Mouse (Mus musculus) bone marrow macrophage, adult 2 months (primary cell): ENCODE results near the gene Nlrp10.

Experiments used
- CTCF ChIP-seq: IDR thresholded peaks from 2 replicates; pipeline ENCODE4 v1.5.1; 2012; ENCODE audit warnings: low read depth, mild to moderate bottlenecking, low read length, moderate library complexity
- POLR2A ChIP-seq: IDR thresholded peaks from 2 replicates; pipeline ENCODE4 v1.6.1; 2012; ENCODE audit warnings: mild to moderate bottlenecking, low read depth, low read length, borderline replicate concordance

DNA sequence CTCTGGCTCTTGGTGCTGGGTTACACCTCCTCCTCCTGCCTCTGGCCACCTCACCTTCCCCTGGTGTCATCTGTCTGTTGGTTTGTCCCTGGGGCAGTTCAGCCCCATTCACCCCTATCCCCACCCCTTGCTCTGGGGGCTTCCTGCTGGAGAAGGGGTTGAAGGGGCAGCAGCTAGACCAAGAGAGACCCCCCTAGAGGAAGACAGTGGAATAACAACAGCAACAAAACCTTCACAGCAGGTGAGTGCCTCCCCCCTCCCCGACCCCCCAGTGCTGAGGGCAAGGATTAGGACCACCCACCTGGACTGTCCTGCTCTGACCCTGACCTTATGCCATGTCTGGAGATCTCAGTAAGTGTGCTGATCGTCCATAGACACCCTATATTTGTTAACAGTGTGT lies 36.0 kb upstream of the Nlrp10 start:
- peak; percentile 35; the same call in 1 of the 2 replicates for TF ChIP-seq CTCF
- TF ChIP-seq POLR2A, result no peak
